Mouse (Mus musculus) liver, adult 2 months (tissue): ENCODE measurements around the gene Gm47995.

Experiments
- CTCF ChIP-seq: fragments of 200-500 bp; IDR thresholded peaks from 2 replicates; pipeline ENCODE4 v1.5.1; 2011; ENCODE audit warnings: low read depth, low read length, control low read depth
- POLR2A ChIP-seq: fragments of 200-500 bp; IDR thresholded peaks from 2 replicates; pipeline ENCODE4 v1.6.1; 2011; ENCODE audit warnings: low read length, control low read depth; ENCODE audit not compliant: insufficient read depth; ENCODE audit errors: extremely low read depth

- TF ChIP-seq POLR2A (no peak), CTCF (no peak)
Observed at GRCm38 (mm10) chr1:151153056-151153652, 45.1 kb upstream of the Gm47995 start.
